ENCODE assay signal across 8 mouse cellular contexts in genomic region chr11:104231041-104231911, GRCm38 (mm10). TPM values are rescaled to one million over a fixed set of nuclear protein-coding genes. Genes with fewer than 3 reads are reported as not detected.
A peak's percentile ranks its signal among the peaks of the same experiment; 100 is the strongest.
DNase-seq lines count a peak whose midpoint lies in the region; ATAC-seq lines count a peak whose summit lies in the region.

Mapt (plus strand) TSS chr11:104231390.

- peak within 1 kb of the TSS; percentile 19 to 31; a peak in 1 of 4 replicates for H3K27ac ChIP-seq in heart, embryonic 14.5 days (replicated peaks in 1 of 2; ENCODE audit: control insufficient read depth in 1 of 2, insufficient read depth in 1 of 2, low read depth in 2 of 2, low read length in 2 of 2)
- H3K27ac ChIP-seq in liver, embryonic 12.5 days, result no peak within 1 kb of the TSS
- peak within 1 kb of the TSS; percentile 61 for H3K27ac ChIP-seq in stomach, embryonic 15.5 days

- peak; percentile 55 for DNase-seq in CD4-positive helper T cell, adult 2 months (ENCODE audit: low read depth, low spot score)
- peak; percentile 83 for DNase-seq in brain, embryonic 18.5 days (ENCODE audit: low read depth, low spot score)
- DNase-seq in fibroblast of lung, adult 2 months (ENCODE audit: low read depth), result peak; percentile 31
- DNase-seq in kidney, postnatal 14 days, result peak; percentile 94
- peak; percentile 91 for DNase-seq in neural tube, embryonic 10.5 days (ENCODE audit: extremely low spot score, low spot score)

- peaks cover 2 to 12% of the 10 kb centered on the region in 2 experiments; a peak in 3 of 4 replicates for H3K4me1 ChIP-seq in heart, embryonic 14.5 days (ENCODE audit: control insufficient read depth in 2 of 2, insufficient read depth in 2 of 2, low read length in 2 of 2)
- H3K4me1 ChIP-seq in liver, embryonic 12.5 days, result peaks cover 14% of the 10 kb centered on the region
- H3K4me1 ChIP-seq in stomach, embryonic 15.5 days, result peaks cover 17% of the 10 kb centered on the region

- no peaks in the 10 kb centered on the region for H3K9me3 ChIP-seq in heart, embryonic 14.5 days (ENCODE audit: control insufficient read depth, low read length)
- no peaks in the 10 kb centered on the region for H3K9me3 ChIP-seq in liver, embryonic 12.5 days (replicated peaks)
- no peaks in the 10 kb centered on the region for H3K9me3 ChIP-seq in stomach, embryonic 15.5 days

- peak within 1 kb of the TSS; percentile 72 to 78 for H3K4me3 ChIP-seq in heart, embryonic 14.5 days (ENCODE audit: control insufficient read depth in 1 of 2, insufficient read depth in 1 of 2, low read depth in 1 of 2, low read length in 2 of 2)
- peak within 1 kb of the TSS; percentile 59 for H3K4me3 ChIP-seq in liver, embryonic 12.5 days
- H3K4me3 ChIP-seq in stomach, embryonic 15.5 days (replicated peaks), result peak within 1 kb of the TSS; percentile 64

- WGBS in heart, embryonic 14.5 days, result under 1% methylated on average over 69 of the region's 94 CpGs
- WGBS in liver, embryonic 12.5 days (ENCODE audit: insufficient replicate concordance), result 1% methylated on average over 57 of the region's 94 CpGs
- WGBS in stomach, embryonic 15.5 days, result under 1% methylated on average over 66 of the region's 94 CpGs

- H3K4me2 ChIP-seq in heart, embryonic 14.5 days (ENCODE audit: low read length), result peak within 1 kb of the TSS; percentile 93
- H3K4me2 ChIP-seq in liver, embryonic 12.5 days, result peak within 1 kb of the TSS; percentile 85
- H3K4me2 ChIP-seq in stomach, embryonic 15.5 days, result peak within 1 kb of the TSS; percentile 95

- peak within 1 kb of the TSS; percentile 79 for H3K9ac ChIP-seq in heart, embryonic 14.5 days (ENCODE audit: low read length)
- H3K9ac ChIP-seq in liver, embryonic 12.5 days, result peak within 1 kb of the TSS; percentile 50; the same call in 1 of the 2 replicates
- H3K9ac ChIP-seq in stomach, embryonic 15.5 days, result 0 out of 2 replicates have a peak within 1 kb of the TSS, but pooled peaks have one; percentile 25

- peaks cover 52% of the 10 kb centered on the region for H3K27me3 ChIP-seq in heart, embryonic 14.5 days (ENCODE audit: control insufficient read depth, insufficient read depth, low read length)
- peaks cover 86% of the 10 kb centered on the region for H3K27me3 ChIP-seq in liver, embryonic 12.5 days (replicated peaks)
- H3K27me3 ChIP-seq in stomach, embryonic 15.5 days (replicated peaks), result peaks cover 47% of the 10 kb centered on the region

- peak; percentile 89 for ATAC-seq in heart, embryonic 14.5 days (ENCODE audit: insufficient number of reproducible peaks, insufficient read depth, low FRiP score, low read depth)
- ATAC-seq in liver, embryonic 12.5 days, result peak; percentile 90
- peak; percentile 94 for ATAC-seq in stomach, embryonic 15.5 days (ENCODE audit: insufficient read depth, low FRiP score, low read depth)

- H3K36me3 ChIP-seq in heart, embryonic 14.5 days (ENCODE audit: control insufficient read depth, insufficient read depth, low read length), result no peaks in the 10 kb centered on the region
- no peaks in the 10 kb centered on the region for H3K36me3 ChIP-seq in liver, embryonic 12.5 days
- no peaks in the 10 kb centered on the region for H3K36me3 ChIP-seq in stomach, embryonic 15.5 days

RNA-seq across cellular contexts. Expression of gene Mapt, which starts in this region (rescaled TPM):
- polyA plus RNA-seq in heart, embryonic 14.5 days (2014; fragmentation: Nextera tagmentation; extraction: Ambion mirVana), result 0.42 and 0.85 TPM in 2 replicates
- 0.24 and 0.42 TPM in 2 replicates for polyA plus RNA-seq in liver, embryonic 12.5 days (2016; fragmentation: Nextera tagmentation; extraction: Ambion mirVana)
- polyA plus RNA-seq in stomach, embryonic 15.5 days (2015; fragmentation: Nextera tagmentation; extraction: Ambion mirVana), result 14.1 and 15.4 TPM in 2 replicates

Comparison
In these comparisons a context has a peak if more than half of its experiments do, and no peak if none do; other contexts are left out.
1. Peak in ATAC-seq, H3K4me3 ChIP-seq, H3K27ac ChIP-seq, H3K9ac ChIP-seq and H3K4me2 ChIP-seq in heart, embryonic 14.5 days; RNA of the gene not detected or under 1 TPM.
2. Peak in ATAC-seq, H3K4me3 ChIP-seq, H3K9ac ChIP-seq and H3K4me2 ChIP-seq in liver, embryonic 12.5 days; RNA of the gene not detected or under 1 TPM.
3. DNase-seq: peak in every context shown above with its lines; median percentile 94 in kidney, postnatal 14 days; 91 in neural tube, embryonic 10.5 days; 83 in brain, embryonic 18.5 days; 55 in CD4-positive helper T cell, adult 2 months; 31 in fibroblast of lung, adult 2 months.
4. H3K9ac ChIP-seq: peak in every context shown above with its lines; median percentile 79 in heart, embryonic 14.5 days; 50 in liver, embryonic 12.5 days; 25 in stomach, embryonic 15.5 days.